In genomic region chr12:105774871-105775270, GRCm38 (mm10) we compare ENCODE assay signal across 21 mouse cellular contexts. TPM values are rescaled to one million over a fixed set of nuclear protein-coding genes. Genes with fewer than 3 reads are reported as not detected.
A peak's percentile ranks its signal among the peaks of the same experiment; 100 is the strongest.
DNase-seq lines count a peak whose midpoint lies in the region; ATAC-seq and TF ChIP-seq lines count a peak whose summit lies in the region.
"Had no signal": no experiment of that assay in that cellular context is flagged by ENCODE, and none has a peak within 500 bp of the region (broad histone marks: within the 10 kb centered on the region; RNA-seq: fewer than 3 reads in every experiment).

No protein-coding gene starts in this region.

- intact Hi-C loops in left cerebral cortex, postnatal 10 days (cut with DNase I): no loop called here

- TF ChIP-seq EP300 in lung, postnatal 0 days (IDR thresholded peaks at IDR 0.05): no peak

- H3K4me2 ChIP-seq in kidney, embryonic 15.5 days: no peak overlapping the region
- H3K4me2 ChIP-seq in lung, postnatal 0 days (replicated peaks; ENCODE audit: low read depth, low read length): no peak overlapping the region
- H3K4me2 ChIP-seq: embryonic facial prominence, embryonic 15.5 days; heart, embryonic 11.5 days; hindbrain, embryonic 12.5 days; liver, embryonic 15.5 days; midbrain, embryonic 12.5 days had no signal

- 0 out of 2 replicates have a peak overlapping the region, but pooled peaks have one; percentile 7 for H3K27ac ChIP-seq in kidney, embryonic 15.5 days
- no peak overlapping the region for H3K27ac ChIP-seq in lung, postnatal 0 days (ENCODE audit: low read length)
- H3K27ac ChIP-seq: embryonic facial prominence, embryonic 15.5 days; forebrain, embryonic 10.5 days; hindbrain, embryonic 12.5 days; liver, embryonic 15.5 days; midbrain, embryonic 12.5 days had no signal

- WGBS in kidney, embryonic 15.5 days: 61% methylated on average over 7 of the region's 7 CpGs
- WGBS in lung, postnatal 0 days: 65% methylated on average over 7 of the region's 7 CpGs

- no peaks in the 10 kb centered on the region; the same call in 1 of the 2 replicates for H3K9me3 ChIP-seq in kidney, embryonic 15.5 days (replicated peaks)
- H3K9me3 ChIP-seq in lung, postnatal 0 days (ENCODE audit: low read length): no peaks in the 10 kb centered on the region
- H3K9me3 ChIP-seq: embryonic facial prominence, embryonic 15.5 days; forebrain, embryonic 10.5 days; hindbrain, embryonic 12.5 days; liver, embryonic 15.5 days; midbrain, embryonic 12.5 days had no signal

- no peaks in the 10 kb centered on the region for H3K36me3 ChIP-seq in kidney, embryonic 15.5 days
- no peaks in the 10 kb centered on the region for H3K36me3 ChIP-seq in lung, postnatal 0 days (ENCODE audit: insufficient read depth, low read length)
- H3K36me3 ChIP-seq: embryonic facial prominence, embryonic 15.5 days; forebrain, embryonic 10.5 days; hindbrain, embryonic 12.5 days; liver, embryonic 15.5 days; midbrain, embryonic 12.5 days had no signal

- no peaks in the 10 kb centered on the region for H3K27me3 ChIP-seq in kidney, embryonic 15.5 days
- no peaks in the 10 kb centered on the region for H3K27me3 ChIP-seq in lung, postnatal 0 days (replicated peaks; ENCODE audit: insufficient read depth, low read length)
- H3K27me3 ChIP-seq: embryonic facial prominence, embryonic 15.5 days; hindbrain, embryonic 12.5 days; liver, embryonic 15.5 days; midbrain, embryonic 12.5 days; Patski had no signal

- DNase-seq in kidney, adult 18-20 months: no peak
- DNase-seq in lung, postnatal 0 days (ENCODE audit: low spot score): peak; percentile 39
- DNase-seq in lung, postnatal 4 days: no peak
- DNase-seq in Muller cell, postnatal 12 days (ENCODE audit: inconsistent ontology term): peak; percentile 77
- peak; percentile 33 for DNase-seq in adrenal gland, postnatal 25 days
- no peak for DNase-seq in heart, adult 8-10 months (ENCODE audit: low spot score)
- no peak for DNase-seq in left cerebral cortex, postnatal 10 days (ENCODE audit: extremely low spot score in 1 of 2, low spot score in 2 of 2)
- DNase-seq: cerebellum, adult 11 months; forebrain, postnatal 0 days; heart, postnatal 10 days; right cerebral cortex, postnatal 14 days; spleen, adult 18-20 months; thymus, postnatal 36 days had no signal

- no peak overlapping the region for H3K4me3 ChIP-seq in kidney, embryonic 15.5 days (replicated peaks)
- no peak overlapping the region for H3K4me3 ChIP-seq in lung, postnatal 0 days (ENCODE audit: low read depth, low read length)
- H3K4me3 ChIP-seq: embryonic facial prominence, embryonic 15.5 days; forebrain, embryonic 10.5 days; hindbrain, embryonic 12.5 days; liver, embryonic 15.5 days; midbrain, embryonic 12.5 days had no signal

- no peak overlapping the region for H3K9ac ChIP-seq in kidney, embryonic 15.5 days
- H3K9ac ChIP-seq in lung, postnatal 0 days (replicated peaks; ENCODE audit: low read depth): no peak overlapping the region
- H3K9ac ChIP-seq: embryonic facial prominence, embryonic 15.5 days; forebrain, postnatal 0 days; hindbrain, embryonic 12.5 days; liver, embryonic 15.5 days; midbrain, embryonic 12.5 days had no signal

- no peaks in the 10 kb centered on the region for H3K4me1 ChIP-seq in kidney, embryonic 15.5 days
- no peaks in the 10 kb centered on the region for H3K4me1 ChIP-seq in lung, postnatal 0 days (ENCODE audit: insufficient read depth, low read depth, low read length)
- H3K4me1 ChIP-seq: forebrain, embryonic 10.5 days; hindbrain, embryonic 12.5 days; liver, embryonic 15.5 days; midbrain, embryonic 12.5 days had no signal

- TF ChIP-seq CTCF in lung, postnatal 0 days (IDR thresholded peaks at IDR 0.05): no peak

- ATAC-seq in kidney, embryonic 15.5 days (replicated peaks; ENCODE audit: low FRiP score): no peak
- no peak for ATAC-seq in lung, postnatal 0 days
- ATAC-seq: forebrain, postnatal 0 days; Patski had no signal

RNA-seq across cellular contexts. Expression of gene Papola, which starts 9.6 kb away (rescaled TPM):
- 209 and 228 TPM in 2 replicates for polyA plus RNA-seq in kidney, embryonic 15.5 days (2015; fragmentation: Nextera tagmentation; extraction: Ambion mirVana)
- 102 and 116 TPM in 2 replicates for polyA plus RNA-seq in lung, postnatal 0 days (2015; fragmentation: Nextera tagmentation; extraction: Ambion mirVana)
- total RNA-seq in adrenal gland, postnatal 25 days (2021): 204 and 207 TPM in 2 replicates
- 100 to 1,000 TPM; 106 to 123 (median 114) TPM for total RNA-seq in heart, adult 8-10 months (2022)
- total RNA-seq in left cerebral cortex, postnatal 10 days (2021): 100 to 1,000 TPM; 130 TPM

Comparison
In these comparisons a context has a peak if more than half of its experiments do, and no peak if none do; other contexts are left out.
1. DNase-seq: peak in lung, postnatal 0 days (single experiment), Muller cell, postnatal 12 days (single experiment) and adrenal gland, postnatal 25 days (single experiment); none in kidney, adult 18-20 months (single experiment), lung, postnatal 4 days (0 of 2), heart, adult 8-10 months (single experiment) and left cerebral cortex, postnatal 10 days (0 of 2).